Mouse (Mus musculus): ENCODE results near the gene Phip.

GRCm38 (mm10) chr9:82974962-82975341, 364 bp downstream of the Phip start:
- TF ChIP-seq CTCF (IDR thresholded peaks at IDR 0.05; ENCODE audit: insufficient read depth, low read length) (no peak), POLR2A (IDR thresholded peaks at IDR 0.05; ENCODE audit: borderline replicate concordance, extremely low read depth, low read depth, low read length) (no peak)
